Comparison of ENCODE assay signal across 9 mouse cellular contexts in the genomic region with DNA sequence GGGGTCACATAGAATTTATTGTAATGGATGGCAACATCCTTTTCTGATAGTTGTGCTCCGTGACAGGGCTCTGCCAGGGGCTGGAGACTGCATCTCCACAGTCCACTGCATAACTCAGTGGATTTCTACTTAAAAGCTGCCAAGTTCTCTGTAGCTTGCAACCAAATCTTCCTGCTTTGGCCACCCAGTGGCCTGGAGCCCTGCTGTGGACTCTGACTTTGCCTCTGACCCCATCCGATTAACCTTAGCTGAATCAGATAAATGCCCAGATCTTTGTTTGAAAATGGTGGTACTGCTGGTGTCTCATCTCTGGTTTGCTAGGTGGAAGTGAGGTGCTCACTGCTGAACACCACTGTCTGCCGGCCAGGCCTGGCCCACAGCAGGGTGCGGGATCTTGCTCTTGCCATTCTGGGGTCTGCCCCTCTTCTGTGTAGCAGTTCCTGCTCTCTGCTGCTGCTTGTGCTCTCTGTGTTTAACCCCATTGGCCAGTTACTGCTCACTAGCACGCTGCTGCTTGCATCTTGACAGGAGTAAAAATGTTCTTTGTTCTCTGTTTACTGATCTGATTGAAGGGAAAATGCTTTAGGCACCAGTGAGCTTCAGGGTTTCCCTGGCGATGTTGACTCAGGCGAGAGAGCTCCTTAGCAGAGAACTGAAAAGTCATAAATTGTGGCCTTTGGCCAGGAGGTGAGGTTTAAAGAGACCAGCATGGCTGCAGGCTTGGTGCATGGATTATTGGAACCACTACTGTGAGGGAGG.
DNase-seq lines count a peak whose midpoint lies in the region; ATAC-seq and TF ChIP-seq lines count a peak whose summit lies in the region.
"Had no signal": no experiment of that assay in that cellular context is flagged by ENCODE, and none has a peak within 500 bp of the region (broad histone marks: within the 10 kb centered on the region; RNA-seq: fewer than 3 reads in every experiment).

No protein-coding gene starts in this region.

- no peak overlapping the region for H3K4me2 ChIP-seq in forebrain, embryonic 13.5 days
- H3K4me2 ChIP-seq in midbrain, embryonic 14.5 days (ENCODE audit: low read length), result no peak overlapping the region
- H3K4me2 ChIP-seq: limb, embryonic 15.5 days had no signal

- H3K4me3 ChIP-seq in forebrain, embryonic 13.5 days, result no peak overlapping the region
- H3K4me3 ChIP-seq in midbrain, embryonic 14.5 days (replicated peaks; ENCODE audit: low read depth, low read length), result no peak overlapping the region
- H3K4me3 ChIP-seq: limb, embryonic 15.5 days had no signal

- ATAC-seq in Patski, result peak; percentile 49
- peak; percentile 48; the same call in 1 of the 2 replicates for ATAC-seq in forebrain, embryonic 13.5 days
- ATAC-seq in midbrain, embryonic 14.5 days (ENCODE audit: low FRiP score, low TSS enrichment), result no peak
- no peak for ATAC-seq in erythroid progenitor cell, adult 5-6 weeks (replicated peaks; ENCODE audit: low FRiP score, poor library complexity, severe bottlenecking)

- peaks cover 37% of the 10 kb centered on the region for H3K4me1 ChIP-seq in forebrain, embryonic 13.5 days
- peaks cover 36% of the 10 kb centered on the region for H3K4me1 ChIP-seq in midbrain, embryonic 14.5 days (ENCODE audit: control insufficient read depth, insufficient read depth, low read length)

- peaks cover 38% of the 10 kb centered on the region for H3K36me3 ChIP-seq in forebrain, embryonic 13.5 days (ENCODE audit: poor library complexity, severe bottlenecking)
- peaks cover 18% of the 10 kb centered on the region for H3K36me3 ChIP-seq in midbrain, embryonic 14.5 days (ENCODE audit: control insufficient read depth, insufficient read depth, low read length)

- H3K9me3 ChIP-seq in forebrain, embryonic 13.5 days (replicated peaks), result no peaks in the 10 kb centered on the region
- no peaks in the 10 kb centered on the region for H3K9me3 ChIP-seq in midbrain, embryonic 14.5 days (ENCODE audit: control insufficient read depth, low read length)
- H3K9me3 ChIP-seq: limb, embryonic 15.5 days had no signal

- POLR2A ChIA-PET in Patski (lab: Charles Lee), result interaction anchor here (1.0 kb wide), 1 partner anchor 12 kb away, joined by 4 read pairs; no protein-coding TSS in a partner anchor

- no peak for TF ChIP-seq CTCF in Patski (IDR thresholded peaks at IDR 0.05)

- peak overlapping the region; percentile 67 for H3K27ac ChIP-seq in forebrain, embryonic 13.5 days
- H3K27ac ChIP-seq in midbrain, embryonic 14.5 days (replicated peaks; ENCODE audit: low read depth, low read length), result peak overlapping the region; percentile 28
- H3K27ac ChIP-seq: limb, embryonic 15.5 days had no signal

- CTCF ChIA-PET in Patski (lab: Charles Lee), result interaction anchor here (1.1 to 3.6 kb wide), 10 partner anchors 12 to 175 kb away, joined by 3 to 26 read pairs (median 4); no protein-coding TSS in a partner anchor

- no peak for DNase-seq in Patski (ENCODE audit: low read depth, low spot score)
- DNase-seq in kidney, adult 9 months, result peak; percentile 70
- DNase-seq in midbrain, embryonic 14.5 days, result peak; percentile 59
- DNase-seq in ovary, postnatal 10 days (ENCODE audit: low spot score), result no peak
- DNase-seq in ovary, postnatal 14 days (ENCODE audit: low spot score), result no peak
- no peak for DNase-seq in layer of hippocampus, postnatal 25 days (ENCODE audit: extremely low spot score in 1 of 2, low spot score in 1 of 2)

- 24% methylated on average over 7 of the region's 7 CpGs for WGBS in forebrain, embryonic 13.5 days
- WGBS in midbrain, embryonic 14.5 days, result 24% methylated on average over 7 of the region's 7 CpGs

- H3K9ac ChIP-seq in forebrain, embryonic 13.5 days, result peak overlapping the region; percentile 48
- peak overlapping the region; percentile 1; the same call in 1 of the 2 replicates for H3K9ac ChIP-seq in midbrain, embryonic 14.5 days (replicated peaks; ENCODE audit: low read length)
- H3K9ac ChIP-seq: limb, embryonic 15.5 days had no signal

- in situ Hi-C loops in Patski (cut with MboI; ENCODE audit: low pct_unique_long_range_greater_than_20kb), result no loop called here

- H3K27me3 ChIP-seq in Patski, result no peaks in the 10 kb centered on the region
- no peaks in the 10 kb centered on the region; the same call in 1 of the 2 replicates for H3K27me3 ChIP-seq in forebrain, embryonic 13.5 days
- H3K27me3 ChIP-seq in midbrain, embryonic 14.5 days (ENCODE audit: control insufficient read depth, insufficient read depth, low read length), result peaks cover 3% of the 10 kb centered on the region; the same call in 1 of the 2 replicates
- H3K27me3 ChIP-seq: limb, embryonic 15.5 days had no signal

Comparison
In these comparisons a context has a peak if more than half of its experiments do, and no peak if none do; other contexts are left out.
1. ATAC-seq: peak in Patski (single experiment) and forebrain, embryonic 13.5 days (single experiment); none in midbrain, embryonic 14.5 days (single experiment) and erythroid progenitor cell, adult 5-6 weeks (single experiment).
2. DNase-seq: peak in kidney, adult 9 months (single experiment) and midbrain, embryonic 14.5 days (single experiment); none in Patski (single experiment), ovary, postnatal 10 days (single experiment), ovary, postnatal 14 days (single experiment) and layer of hippocampus, postnatal 25 days (0 of 2).